In the genomic region with DNA sequence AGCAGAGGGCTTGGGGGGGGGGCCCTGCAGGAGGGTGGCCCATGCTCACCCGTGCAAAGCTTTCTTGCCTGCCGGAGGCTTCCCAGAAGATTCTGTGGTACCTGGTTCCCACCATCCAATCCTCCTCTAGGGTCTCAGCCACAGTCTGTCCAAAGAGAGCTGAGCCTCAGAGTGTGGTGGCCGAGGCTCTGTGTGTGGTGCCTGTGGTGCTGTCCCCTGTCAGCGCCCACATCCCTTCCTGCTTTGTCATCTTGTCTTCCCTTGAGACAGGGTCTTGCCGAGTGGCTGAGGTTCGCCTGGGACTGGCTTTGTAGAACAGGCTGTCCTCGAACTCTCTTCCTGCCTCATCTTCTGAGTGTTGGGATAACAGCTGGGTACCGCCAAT, we compare ENCODE assay signal across 26 mouse cellular contexts. TPM values are rescaled to one million over a fixed set of nuclear protein-coding genes. Genes with fewer than 3 reads are reported as not detected.
DNase-seq lines count a peak whose midpoint lies in the region; ATAC-seq and TF ChIP-seq lines count a peak whose summit lies in the region.
"Had no signal": no experiment of that assay in that cellular context is flagged by ENCODE, and none has a peak within 500 bp of the region (broad histone marks: within the 10 kb centered on the region; RNA-seq: fewer than 3 reads in every experiment).

No protein-coding gene starts in this region.

- TF ChIP-seq CTCF in liver, adult 2 months (IDR thresholded peaks at IDR 0.05; ENCODE audit: low read depth, low read length) = no peak
- TF ChIP-seq CTCF in liver, postnatal 0 days (IDR thresholded peaks at IDR 0.05; ENCODE audit: low read depth) = no peak

- H3K4me3 ChIP-seq in liver, adult 2 months (ENCODE audit: insufficient read depth, low read depth, low read length) = no peak overlapping the region
- H3K4me3 ChIP-seq in liver, postnatal 0 days (ENCODE audit: low read depth, low read length) = no peak overlapping the region
- H3K4me3 ChIP-seq in lung, embryonic 16.5 days (ENCODE audit: low read length) = no peak overlapping the region
- H3K4me3 ChIP-seq: forebrain, embryonic 10.5 days; forebrain, embryonic 13.5 days; heart, adult 2 months; heart, embryonic 10.5 days; hindbrain, embryonic 10.5 days; hindbrain, embryonic 13.5 days had no signal

- no peak for TF ChIP-seq EP300 in liver, postnatal 0 days (IDR thresholded peaks at IDR 0.05; ENCODE audit: low read depth)

- H3K27me3 ChIP-seq in liver, adult 2 months (ENCODE audit: control insufficient read depth, insufficient read depth, low read length) = no peaks in the 10 kb centered on the region
- no peaks in the 10 kb centered on the region for H3K27me3 ChIP-seq in liver, postnatal 0 days (ENCODE audit: insufficient read depth, low read length)
- H3K27me3 ChIP-seq in lung, embryonic 16.5 days (ENCODE audit: control insufficient read depth, insufficient read depth, low read depth, low read length) = peaks cover 1% of the 10 kb centered on the region; the same call in 1 of the 2 replicates

- 61% methylated on average over 8 of the region's 8 CpGs for WGBS in liver, adult 2 months
- 46% methylated on average over 8 of the region's 8 CpGs for whole genome bisulfite sequencing in liver, postnatal 0 days (ENCODE audit: insufficient replicate concordance)
- WGBS in lung, embryonic 16.5 days = 39% methylated on average over 8 of the region's 8 CpGs

- no peak for TF ChIP-seq POLR2A in liver, adult 2 months (IDR thresholded peaks at IDR 0.05; ENCODE audit: extremely low read depth, insufficient read depth, low read length)

- H3K9ac ChIP-seq in liver, adult 2 months (ENCODE audit: low read depth, low read length) = peak overlapping the region; percentile 50
- H3K9ac ChIP-seq in liver, postnatal 0 days (replicated peaks) = no peak overlapping the region
- H3K9ac ChIP-seq in lung, embryonic 16.5 days (ENCODE audit: low read length) = no peak overlapping the region
- H3K9ac ChIP-seq: forebrain, embryonic 13.5 days; hindbrain, embryonic 13.5 days had no signal

- H3K4me2 ChIP-seq in liver, postnatal 0 days (ENCODE audit: low read depth, low read length) = no peak overlapping the region
- H3K4me2 ChIP-seq in lung, embryonic 16.5 days (ENCODE audit: low read depth, low read length) = no peak overlapping the region
- H3K4me2 ChIP-seq: forebrain, embryonic 13.5 days; hindbrain, embryonic 13.5 days had no signal

- no peaks in the 10 kb centered on the region for H3K36me3 ChIP-seq in liver, adult 2 months (ENCODE audit: control insufficient read depth, insufficient read depth, low read length)
- H3K36me3 ChIP-seq in liver, postnatal 0 days (replicated peaks; ENCODE audit: insufficient read depth, low read length) = no peaks in the 10 kb centered on the region
- H3K36me3 ChIP-seq in lung, embryonic 16.5 days (ENCODE audit: control insufficient read depth, insufficient read depth, low read length) = no peaks in the 10 kb centered on the region
- H3K36me3 ChIP-seq: forebrain, embryonic 10.5 days; heart, embryonic 10.5 days; hindbrain, embryonic 10.5 days; hindbrain, embryonic 13.5 days had no signal

- no peaks in the 10 kb centered on the region for H3K9me3 ChIP-seq in liver, postnatal 0 days (ENCODE audit: low read length)
- H3K9me3 ChIP-seq in lung, embryonic 16.5 days (ENCODE audit: control insufficient read depth, low read length) = no peaks in the 10 kb centered on the region
- H3K9me3 ChIP-seq: forebrain, embryonic 10.5 days; forebrain, embryonic 13.5 days; heart, embryonic 10.5 days; hindbrain, embryonic 10.5 days; hindbrain, embryonic 13.5 days had no signal

- peak overlapping the region; percentile 49 for H3K27ac ChIP-seq in liver, adult 2 months (replicated peaks; ENCODE audit: insufficient read depth, low read depth, low read length)
- H3K27ac ChIP-seq in liver, postnatal 0 days (ENCODE audit: low read depth) = no peak overlapping the region
- H3K27ac ChIP-seq in lung, embryonic 16.5 days (ENCODE audit: low read length) = peak overlapping the region; percentile 59
- H3K27ac ChIP-seq: forebrain, embryonic 10.5 days; forebrain, embryonic 13.5 days; heart, embryonic 10.5 days; hindbrain, embryonic 10.5 days; hindbrain, embryonic 13.5 days had no signal

- H3K4me1 ChIP-seq in liver, adult 2 months (ENCODE audit: control insufficient read depth, insufficient read depth, low read length) = peaks cover 23% of the 10 kb centered on the region
- peaks cover 4% of the 10 kb centered on the region; the same call in 1 of the 2 replicates for H3K4me1 ChIP-seq in liver, postnatal 0 days (ENCODE audit: insufficient read depth)
- H3K4me1 ChIP-seq in lung, embryonic 16.5 days (replicated peaks; ENCODE audit: control insufficient read depth, insufficient read depth, low read length) = peaks cover 13% of the 10 kb centered on the region; the same call in 1 of the 2 replicates
- H3K4me1 ChIP-seq: forebrain, embryonic 10.5 days; forebrain, embryonic 13.5 days; heart, embryonic 10.5 days had no signal

- DNase-seq in liver, adult 2 months (ENCODE audit: extremely low read depth, low read depth, low spot score) = no peak
- no peak for DNase-seq in liver, postnatal 0 days
- no peak for DNase-seq in lung, postnatal 14 days
- DNase-seq in testis, postnatal 10 days (ENCODE audit: low spot score) = peak; percentile 41
- DNase-seq in testis, postnatal 14 days (ENCODE audit: low spot score) = no peak
- no peak for DNase-seq in spleen, postnatal 4 days (ENCODE audit: low spot score in 2 of 2)
- DNase-seq: cerebellum, adult 18-20 months; cerebellum, adult 9-10 months; cerebellum, postnatal 14 days; gastrocnemius, postnatal 10 days; gastrocnemius, postnatal 36 days had no signal

- no peak for ATAC-seq in liver, postnatal 0 days
- ATAC-seq in lung, embryonic 16.5 days (ENCODE audit: low read depth) = peak; percentile 62; the same call in 1 of the 2 replicates
- ATAC-seq: activated CD4-positive, CD25-positive, alpha-beta regulatory T cell, adult 4 months; CD4-positive, CD25-positive, alpha-beta regulatory T cell, adult 4 months; forebrain, embryonic 13.5 days; forebrain, embryonic 16.5 days; hindbrain, embryonic 16.5 days had no signal

- H3K79me2 ChIP-seq in liver, adult 2 months (ENCODE audit: control insufficient read depth, insufficient read depth, low read length) = no peaks in the 10 kb centered on the region

RNA-seq across cellular contexts. Expression of gene Aspg, which starts 9.8 kb away (rescaled TPM):
- 162 and 179 TPM in 2 replicates for total RNA-seq in liver, adult 2 months (2014; rRNA removed)
- 398 and 612 TPM in 2 replicates for polyA plus RNA-seq in liver, adult 2 months (2012; rRNA removed)
- 12.6 and 14.8 TPM in 2 replicates for polyA plus RNA-seq in liver, postnatal 0 days (2015; fragmentation: Nextera tagmentation; extraction: Ambion mirVana)
- 2.5 and 3.2 TPM in 2 replicates for polyA plus RNA-seq in lung, embryonic 16.5 days (2015; fragmentation: Nextera tagmentation; extraction: Ambion mirVana)
- total RNA-seq: gastrocnemius, adult 18-20 months; granulocyte monocyte progenitor cell, adult 5-6 weeks; MEL had no signal
- polyA plus RNA-seq: activated CD4-positive, CD25-positive, alpha-beta regulatory T cell, adult 4 months; CD4-positive, CD25-positive, alpha-beta regulatory T cell, adult 4 months had no signal

RNA-seq across cellular contexts. Expression of gene Kif26a, which starts 49.3 kb away (rescaled TPM):
- total RNA-seq in liver, adult 2 months (2014; rRNA removed) = 0.27 and 0.28 TPM in 2 replicates
- polyA plus RNA-seq in liver, adult 2 months (2012; rRNA removed) = 0.77 and 0.84 TPM in 2 replicates
- 0.14 and 0.17 TPM in 2 replicates for polyA plus RNA-seq in liver, postnatal 0 days (2015; fragmentation: Nextera tagmentation; extraction: Ambion mirVana)
- polyA plus RNA-seq in lung, embryonic 16.5 days (2015; fragmentation: Nextera tagmentation; extraction: Ambion mirVana) = 3.0 and 3.1 TPM in 2 replicates
- total RNA-seq: granulocyte monocyte progenitor cell, adult 5-6 weeks had no signal
- polyA plus RNA-seq: activated CD4-positive, CD25-positive, alpha-beta regulatory T cell, adult 4 months; C2C12; CD4-positive, CD25-positive, alpha-beta regulatory T cell, adult 4 months had no signal

Comparison
In these comparisons a context has a peak if more than half of its experiments do, and no peak if none do; other contexts are left out.
1. RNA of gene Aspg, which starts 9.8 kb away (polyA plus RNA-seq): 398 to 612 TPM in liver, adult 2 months; 12.6 to 14.8 TPM in liver, postnatal 0 days and 2.5 to 3.2 TPM in lung, embryonic 16.5 days; every median in the first group is over 10 times any median in the second.